18 mouse cellular contexts compared by ENCODE assay signal in the genomic region with DNA sequence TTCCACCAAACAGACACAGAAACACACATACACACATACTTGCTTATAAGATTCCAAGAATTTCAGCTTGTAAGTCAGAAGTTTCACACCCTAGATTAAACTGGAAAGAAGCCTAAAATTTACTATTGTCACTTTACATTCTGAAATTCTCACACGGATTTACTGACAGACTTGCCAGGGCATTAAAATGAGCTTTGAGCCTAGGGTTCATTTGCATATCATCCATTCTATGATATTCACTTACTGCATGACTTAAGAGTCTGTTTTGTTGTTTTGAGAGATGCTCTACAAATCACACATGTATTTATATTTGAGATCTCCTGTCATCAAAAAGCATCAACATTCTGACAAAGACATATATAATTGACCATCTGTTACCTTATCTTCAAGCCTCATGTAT.
"Had no signal": no experiment of that assay in that cellular context is flagged by ENCODE, and none has a peak within 500 bp of the region (broad histone marks: within the 10 kb centered on the region; RNA-seq: fewer than 3 reads in every experiment).

No protein-coding gene starts in this region.

- H3K4me1 ChIP-seq: limb, embryonic 10.5 days; limb, embryonic 13.5 days; liver, embryonic 12.5 days; liver, embryonic 15.5 days; lung, embryonic 15.5 days; megakaryocyte, embryonic 14.5 days had no signal

- H3K9me3 ChIP-seq: limb, embryonic 10.5 days; limb, embryonic 13.5 days; liver, embryonic 12.5 days; liver, embryonic 15.5 days; lung, embryonic 15.5 days had no signal

- DNase-seq: kidney, postnatal 14 days; kidney, postnatal 4 days; liver; lung, adult 18-20 months; lung, postnatal 10 days; lung, postnatal 36 days; midbrain, embryonic 14.5 days; thymus, adult 2 months; thymus, postnatal 14 days; thymus, postnatal 4 days had no signal

- H3K36me3 ChIP-seq: limb, embryonic 10.5 days; limb, embryonic 13.5 days; liver, embryonic 12.5 days; liver, embryonic 15.5 days; lung, embryonic 15.5 days had no signal

- H3K27me3 ChIP-seq: limb, embryonic 13.5 days; liver, embryonic 12.5 days; liver, embryonic 15.5 days; lung, embryonic 15.5 days; megakaryocyte, embryonic 14.5 days had no signal

- ATAC-seq: liver, embryonic 12.5 days had no signal

- H3K4me3 ChIP-seq: limb, embryonic 10.5 days; limb, embryonic 13.5 days; liver, embryonic 12.5 days; liver, embryonic 15.5 days; lung, embryonic 15.5 days; megakaryocyte, embryonic 14.5 days had no signal

- H3K27ac ChIP-seq: limb, embryonic 10.5 days; limb, embryonic 13.5 days; liver, embryonic 12.5 days; liver, embryonic 15.5 days; lung, embryonic 15.5 days; stomach, postnatal 0 days had no signal

- H3K9ac ChIP-seq: limb, embryonic 13.5 days; liver, embryonic 12.5 days; liver, embryonic 15.5 days; lung, embryonic 15.5 days had no signal

- H3K4me2 ChIP-seq: limb, embryonic 13.5 days; liver, embryonic 12.5 days; liver, embryonic 15.5 days; lung, embryonic 15.5 days; midbrain, embryonic 11.5 days had no signal
